Mouse (Mus musculus): ENCODE measurements at regions not wholly inside any gene's neighbourhood (a gene's known extent, or its start where the extent isn't known, plus 50 kb on each side); places are given as distances from the start of the nearest gene placed in this dataset.
A peak's percentile ranks its signal among the peaks of the same experiment; 100 is the strongest.

GRCm38 (mm10) chrX:6261469-6261868 lies 59.1 kb downstream of the Bmp15 start:
- peak; percentile 82 for DNase-seq (ENCODE audit: low spot score)

DNA sequence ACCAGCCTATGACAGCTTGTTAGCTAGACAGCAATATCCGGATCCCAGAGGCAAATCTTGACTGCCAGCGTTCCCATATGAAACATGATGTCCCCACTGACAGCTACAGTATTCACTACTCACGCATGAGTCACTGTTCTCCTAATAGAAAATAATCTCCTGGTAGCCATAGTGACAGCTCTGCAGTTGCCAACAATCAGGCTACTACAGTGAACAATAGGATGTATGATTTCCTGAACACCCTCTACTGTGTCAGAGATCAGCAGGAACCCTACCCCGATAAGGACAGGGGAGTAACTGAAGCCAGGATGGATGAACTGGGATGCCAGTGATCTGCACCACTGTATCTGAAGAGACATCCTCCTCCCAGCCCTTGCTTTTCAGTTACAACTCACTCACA lies 62.0 kb downstream of the Bmp15 start:
- DNase-seq (ENCODE audit: low spot score), result no peak

- DNase-seq (ENCODE audit: low spot score), result peak; percentile 47
These were observed 66.5 kb downstream of the Bmp15 start for GRCm38 (mm10) chrX:6254058-6254457.

GRCm38 (mm10) chrX:6252873-6253272 lies 67.6 kb downstream of the Bmp15 start:
- no peak for DNase-seq (ENCODE audit: low spot score)
